Mouse (Mus musculus) small intestine, adult 2 months (tissue): ENCODE data around the gene Rundc3a.

ENCODE experiments used
- CTCF ChIP-seq: fragments of 200-500 bp; IDR thresholded peaks from 2 replicates; pipeline ENCODE4 v1.5.1; 2012; ENCODE audit warnings: low read depth, mild to moderate bottlenecking, control low read depth, inconsistent platforms, low read length, moderate library complexity, mixed read lengths; ENCODE audit not compliant: insufficient replicate concordance, insufficient read length; ENCODE audit errors: extremely low read depth
- POLR2A ChIP-seq: fragments of 200-500 bp; IDR thresholded peaks from 2 replicates; pipeline ENCODE4 v1.6.1; 2012; ENCODE audit warnings: low read depth, mild to moderate bottlenecking, control low read depth, inconsistent platforms, low read length, moderate library complexity

GRCm38 (mm10) chr11:102348771-102349170, 44.4 kb upstream of the Rundc3a start:
- TF ChIP-seq POLR2A (no peak), CTCF (no peak)
